Mouse (Mus musculus) left cerebral cortex, adult 11 months (tissue): ENCODE measurements around the gene Cpsf6.

Experiments used
- DNase-seq: peaks from one replicate; pipeline ENCODE4 v3.0.0; 2022; ENCODE audit warnings: low spot score

The Cpsf6 gene

DNA sequence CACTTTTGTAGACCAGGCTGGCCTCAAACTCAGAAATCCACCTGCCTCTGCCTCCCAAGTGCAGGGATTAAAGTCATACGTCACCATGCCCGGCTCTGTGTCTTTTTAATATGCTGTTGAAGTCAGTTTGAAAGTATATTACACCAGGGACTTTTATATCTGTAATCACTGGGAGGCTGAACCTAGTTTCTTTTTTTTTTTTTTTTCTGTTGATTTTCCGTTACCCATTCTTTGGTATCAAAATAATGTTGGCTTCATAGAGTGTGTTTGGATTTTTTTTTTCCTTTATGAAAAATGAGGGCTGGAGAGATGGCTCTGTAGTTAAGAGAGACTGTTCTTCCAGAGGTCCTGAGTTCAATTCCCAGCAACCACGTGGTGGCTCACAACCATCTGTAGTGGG is 5.6 kb upstream of the Cpsf6 start:
- DNase-seq, result no peak

DNA sequence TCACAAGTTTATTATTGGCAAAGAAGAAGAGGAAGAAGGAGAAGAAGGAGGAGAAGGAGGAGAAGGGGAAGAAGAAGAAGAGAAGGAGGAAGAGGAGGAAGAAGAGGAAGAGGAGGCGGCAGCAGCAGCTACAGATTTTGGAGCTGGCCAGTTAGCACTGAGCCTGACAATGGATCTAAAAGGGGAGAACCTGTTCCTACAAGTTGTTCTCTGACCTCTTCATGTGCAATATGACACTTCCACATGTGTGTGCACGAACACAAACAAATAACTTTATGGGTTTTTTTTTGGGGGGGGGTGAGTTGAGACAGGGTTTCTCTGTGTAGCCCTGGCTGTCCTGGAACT is 5.2 kb upstream of the Cpsf6 start:
- no peak for DNase-seq

DNA sequence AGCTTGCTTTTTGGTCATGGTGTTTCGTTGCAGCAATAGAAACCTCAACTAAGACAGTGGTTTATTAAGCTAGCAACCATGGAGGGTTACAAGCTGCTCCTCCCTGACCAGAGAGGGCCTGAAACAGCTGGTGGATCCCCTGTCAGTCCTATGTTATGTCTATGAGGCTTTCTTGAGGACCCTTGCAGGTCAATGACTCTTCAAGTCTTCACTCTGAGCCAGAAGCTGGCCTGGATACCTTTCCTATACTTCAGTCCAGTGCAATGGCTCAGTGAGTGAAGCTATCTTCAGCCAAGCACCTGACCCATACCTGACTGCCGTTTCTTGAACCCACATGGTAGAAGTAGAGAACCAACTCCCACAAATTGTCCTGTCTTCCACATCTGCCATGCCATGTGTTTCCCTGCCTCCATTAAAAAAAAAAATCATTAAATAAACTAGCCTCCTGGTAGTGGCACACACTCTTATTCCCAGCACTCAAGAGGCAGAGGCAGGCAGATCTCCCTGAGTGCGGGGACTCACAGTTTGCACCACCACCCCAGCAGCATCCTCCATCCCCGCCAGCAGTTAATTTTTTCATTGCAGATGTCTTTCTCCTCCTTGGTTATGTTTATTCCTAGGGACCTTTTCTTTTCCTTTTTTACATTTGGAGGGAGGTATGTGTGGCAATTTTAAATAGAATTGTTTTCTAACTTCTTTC is 4.7 kb upstream of the Cpsf6 start:
- no peak for DNase-seq

DNA sequence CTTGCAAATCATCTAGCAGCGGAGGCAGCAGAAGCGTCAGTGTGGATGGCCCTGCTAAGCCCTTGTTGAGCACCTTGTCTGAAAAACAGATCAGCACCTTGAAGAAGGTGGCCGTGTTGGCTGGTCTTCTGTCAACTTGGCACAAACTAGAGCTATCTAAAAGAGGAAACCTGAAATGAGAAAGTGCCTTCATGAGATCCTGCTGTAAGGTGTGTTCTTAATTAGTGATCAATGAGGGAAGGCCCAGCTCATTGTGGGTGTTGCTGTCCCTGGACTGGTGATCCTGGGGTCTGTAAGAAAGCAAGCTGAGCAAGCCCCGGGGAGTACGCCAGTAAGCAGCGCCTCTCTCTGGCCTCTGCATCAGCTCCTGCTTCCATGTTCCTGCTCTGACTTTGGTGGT is 4.1 kb upstream of the Cpsf6 start:
- DNase-seq, result no peak

DNA sequence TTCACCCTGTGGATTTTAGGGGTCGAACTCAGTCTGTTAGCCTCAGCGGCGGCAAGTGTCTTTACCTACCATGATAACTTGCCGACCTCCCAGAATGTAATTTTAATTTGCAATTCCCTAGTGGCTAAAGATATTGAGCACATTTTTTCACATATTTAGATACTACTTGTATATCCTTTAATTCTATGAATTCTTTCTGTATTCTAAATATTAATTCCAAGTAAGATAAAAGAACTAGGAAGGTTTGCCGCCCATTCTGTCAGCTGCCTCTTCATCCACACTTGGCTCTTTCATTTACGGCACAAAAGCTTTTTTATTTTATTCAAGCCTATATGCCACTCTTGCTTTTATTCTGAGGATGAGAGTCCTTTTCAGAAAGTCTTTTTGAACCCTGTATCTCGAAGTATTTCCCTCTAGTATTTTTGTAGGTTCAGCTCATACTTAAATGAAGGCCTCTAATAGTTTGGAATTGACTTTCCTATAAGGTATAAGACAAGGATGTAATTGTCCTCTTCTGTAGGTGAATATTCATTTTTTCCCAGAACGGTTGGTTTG is 3.3 kb upstream of the Cpsf6 start:
- DNase-seq, result no peak

DNA sequence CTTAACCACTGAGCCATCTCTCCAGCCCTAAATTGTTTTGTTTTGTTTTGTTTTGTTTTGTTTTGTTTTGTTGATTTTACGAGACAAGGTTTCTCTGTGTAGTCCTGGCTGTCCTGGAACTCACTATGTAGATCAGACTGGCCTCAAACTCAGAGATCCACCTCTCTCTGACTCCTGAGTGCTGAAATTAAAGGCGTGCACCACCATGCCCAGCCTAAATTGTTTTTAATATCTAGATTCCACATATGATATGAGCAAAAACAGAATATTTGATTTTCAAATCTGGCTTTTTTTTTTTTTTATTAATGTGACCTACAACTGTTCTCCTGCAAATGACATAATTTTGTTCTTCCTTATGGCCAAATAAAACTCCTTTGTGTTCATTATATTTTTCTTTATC is 2.3 kb upstream of the Cpsf6 start:
- no peak for DNase-seq

DNA sequence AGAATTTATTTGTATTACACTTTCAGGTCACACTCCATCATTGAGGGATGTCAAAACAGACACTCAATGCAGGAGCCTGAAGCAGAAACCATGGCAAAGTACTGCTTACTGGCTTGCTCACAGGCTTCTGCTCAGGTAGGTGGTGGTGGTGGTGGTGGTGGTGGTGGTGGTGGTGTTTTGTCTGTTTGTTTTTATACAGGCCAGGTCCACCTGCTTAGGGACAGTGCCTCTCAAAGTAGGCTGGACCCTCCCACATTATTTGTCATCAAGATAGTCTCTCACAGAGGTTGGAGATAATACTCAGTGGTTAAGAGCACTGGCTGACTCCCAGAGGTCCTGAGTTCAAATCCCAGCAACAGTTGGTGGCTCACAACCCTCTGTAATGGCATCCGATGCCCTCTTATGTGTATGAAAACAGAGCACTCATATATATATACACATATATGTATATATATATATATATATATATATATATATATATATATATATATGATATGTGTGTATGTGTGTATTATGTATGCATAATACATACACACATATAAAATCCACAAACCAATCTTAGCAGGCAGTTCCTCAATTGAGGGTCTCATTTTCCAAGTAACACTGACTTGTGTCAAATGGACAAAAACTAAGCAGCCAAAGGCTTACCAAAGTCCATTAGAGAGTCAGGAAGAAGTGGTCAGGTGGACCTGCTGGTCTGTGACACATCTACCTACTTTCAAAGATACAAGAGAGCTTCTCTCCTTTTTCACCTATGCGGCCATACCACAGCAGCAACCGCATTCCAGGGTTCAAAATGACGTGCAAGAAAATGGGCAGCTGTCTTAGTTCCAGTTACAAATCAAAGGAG is 1.1 kb upstream of the Cpsf6 start:
- DNase-seq, result no peak

DNA sequence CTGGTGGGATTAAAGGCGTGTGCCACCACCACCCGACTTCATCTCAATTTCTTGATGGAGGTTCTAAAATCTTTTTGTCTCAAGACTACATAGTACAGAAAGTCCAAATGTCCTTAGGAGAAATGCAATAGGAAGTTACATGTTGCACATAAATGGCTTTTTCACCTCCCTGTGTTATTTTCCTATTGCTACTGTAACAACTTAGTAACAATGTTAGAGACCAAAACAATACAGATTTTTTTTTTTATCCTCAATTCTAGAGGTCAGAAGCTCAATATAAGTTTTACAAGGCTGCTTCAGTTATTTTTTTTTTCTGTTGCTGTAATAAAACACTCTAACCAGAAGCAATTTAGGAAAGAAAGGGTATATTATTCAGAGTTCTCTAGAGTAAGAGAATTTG is 374 bp downstream of the Cpsf6 start:
- no peak for DNase-seq

DNA sequence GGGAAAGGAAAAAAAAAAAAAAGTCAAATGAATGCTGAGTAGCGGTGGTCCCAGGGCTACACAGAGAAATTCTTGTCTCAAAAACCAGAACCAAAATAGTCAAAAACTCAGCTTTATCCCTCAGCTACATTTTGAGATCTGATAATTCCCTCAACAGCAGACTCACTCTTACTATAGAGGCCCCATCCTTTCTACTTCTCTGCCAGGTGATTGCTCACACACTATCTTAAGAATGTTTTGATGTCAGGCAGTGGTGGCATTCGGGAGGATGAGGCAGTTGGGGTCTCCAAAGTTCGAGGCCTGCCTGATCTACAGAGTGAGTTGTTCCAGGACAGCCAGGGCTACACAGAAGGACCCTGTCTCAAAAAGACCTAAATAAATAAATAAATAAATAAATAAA is 1.2 kb downstream of the Cpsf6 start:
- no peak for DNase-seq

DNA sequence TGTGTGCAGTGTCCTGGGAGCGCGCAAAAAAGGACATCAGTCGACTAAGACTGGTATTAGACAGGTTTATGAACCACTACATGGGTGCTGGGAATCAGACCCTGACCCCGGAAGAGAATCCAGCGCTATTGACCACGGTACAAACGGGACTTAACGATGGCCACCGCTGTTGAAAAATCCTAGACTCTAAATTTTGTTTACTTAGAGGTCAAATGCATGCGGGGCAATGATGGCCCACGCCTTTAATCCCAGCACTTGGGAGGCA is 1.6 kb downstream of the Cpsf6 start:
- no peak for DNase-seq

DNA sequence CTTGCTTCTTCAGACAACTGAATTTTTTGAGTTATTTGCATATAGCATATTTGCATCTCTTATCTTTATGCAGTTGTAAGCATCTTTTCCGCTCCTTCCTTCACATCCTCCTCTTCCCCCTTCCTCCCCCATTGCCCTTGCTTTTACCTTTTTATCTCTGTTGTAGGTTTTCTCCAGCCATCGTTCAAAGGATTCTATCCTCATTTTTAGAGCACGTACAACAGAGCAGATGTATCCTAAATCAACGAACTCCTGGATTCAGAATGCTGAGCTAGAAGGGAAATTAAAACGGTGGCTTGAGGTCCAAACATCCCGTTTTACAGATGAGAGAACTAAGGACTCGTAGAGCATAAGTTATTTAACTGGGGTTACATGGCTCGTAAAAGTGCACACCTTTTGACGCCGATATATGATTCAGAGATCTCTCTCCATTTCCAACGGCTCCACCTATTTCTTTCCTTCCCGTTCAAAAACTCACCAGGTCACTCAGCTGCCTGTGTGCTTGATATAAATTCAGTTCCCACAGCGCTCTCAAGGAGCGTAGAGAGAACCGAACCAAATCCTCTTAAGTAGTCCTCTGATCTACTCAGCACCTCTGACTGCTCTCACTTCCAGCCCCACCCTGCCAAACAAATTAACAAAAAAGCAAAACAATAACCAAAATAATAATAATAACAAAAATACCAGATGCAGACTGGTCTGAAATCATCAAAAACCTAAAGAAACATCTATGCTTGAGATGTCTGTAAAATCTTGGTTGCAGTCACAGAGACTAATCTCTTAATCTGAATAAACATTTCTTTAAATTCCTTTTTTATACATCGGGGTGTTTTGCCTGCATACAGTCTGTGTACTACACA is 2.2 kb downstream of the Cpsf6 start:
- no peak for DNase-seq

DNA sequence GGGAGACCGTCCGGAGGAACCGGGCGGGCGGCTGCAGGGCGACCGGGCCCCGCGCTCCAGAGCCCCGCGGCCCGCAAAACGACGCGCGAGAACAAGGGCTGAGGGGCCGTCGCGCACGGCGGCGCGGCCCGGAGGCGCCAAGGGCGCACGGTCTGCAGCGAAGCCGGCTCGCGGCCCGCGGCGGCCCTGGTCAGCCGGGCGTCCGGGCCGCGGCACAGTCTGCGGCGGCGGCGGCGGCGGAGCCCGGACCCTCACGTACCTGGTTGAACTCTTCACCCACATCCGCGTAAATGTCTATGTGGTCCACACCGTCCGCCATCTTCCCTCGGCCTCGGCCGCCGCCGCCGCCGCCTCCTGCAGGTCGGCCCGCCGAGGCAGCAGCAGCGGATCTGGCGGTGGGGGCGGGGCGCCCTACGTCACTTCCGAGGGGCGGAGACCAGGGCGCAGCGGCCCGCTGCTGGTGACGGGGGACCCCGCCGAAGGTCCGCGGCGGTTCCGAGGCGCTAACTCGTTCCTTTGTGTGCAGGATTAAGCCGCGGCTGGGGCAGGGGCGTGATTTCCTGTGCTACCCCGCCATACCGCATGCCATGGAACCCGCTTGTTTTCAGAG is 3.1 kb downstream of the Cpsf6 start:
- peak; percentile 86 for DNase-seq

DNA sequence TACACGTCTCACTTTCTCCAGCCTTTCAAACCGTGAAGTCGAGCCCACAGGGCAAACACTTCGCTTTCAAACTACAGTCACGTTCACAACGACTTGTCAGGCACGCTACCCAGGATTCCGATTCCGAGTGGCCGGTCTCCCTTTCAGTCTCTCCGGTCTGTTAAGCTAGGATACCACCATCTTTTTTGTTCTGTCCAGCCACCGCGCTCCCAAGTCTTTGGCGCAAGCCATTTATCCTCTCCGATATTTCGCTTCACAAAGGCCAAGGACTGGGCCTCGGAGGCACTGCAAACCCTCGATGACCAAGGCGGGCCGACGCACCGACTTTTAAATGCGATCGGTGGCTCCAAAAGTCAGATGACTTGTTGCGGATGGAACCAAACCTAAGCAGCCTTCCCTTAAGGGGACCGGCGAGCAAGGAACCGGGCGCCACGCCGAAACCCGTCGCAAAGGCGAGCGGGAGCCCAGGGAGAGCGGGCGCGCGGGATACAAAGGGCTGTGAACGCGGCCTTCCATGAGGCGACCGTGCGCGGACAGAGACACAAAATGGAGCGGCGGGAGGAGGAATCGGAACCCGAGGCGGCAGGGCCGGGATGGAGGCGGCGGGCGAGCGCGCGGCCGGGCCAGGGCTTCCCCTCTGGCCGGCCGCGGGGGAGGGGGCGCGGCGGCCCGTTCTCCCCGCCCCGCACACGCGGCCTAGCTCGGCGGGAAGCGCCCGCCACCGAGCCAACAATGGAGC is 3.8 kb downstream of the Cpsf6 start:
- peak; percentile 27 for DNase-seq

DNA sequence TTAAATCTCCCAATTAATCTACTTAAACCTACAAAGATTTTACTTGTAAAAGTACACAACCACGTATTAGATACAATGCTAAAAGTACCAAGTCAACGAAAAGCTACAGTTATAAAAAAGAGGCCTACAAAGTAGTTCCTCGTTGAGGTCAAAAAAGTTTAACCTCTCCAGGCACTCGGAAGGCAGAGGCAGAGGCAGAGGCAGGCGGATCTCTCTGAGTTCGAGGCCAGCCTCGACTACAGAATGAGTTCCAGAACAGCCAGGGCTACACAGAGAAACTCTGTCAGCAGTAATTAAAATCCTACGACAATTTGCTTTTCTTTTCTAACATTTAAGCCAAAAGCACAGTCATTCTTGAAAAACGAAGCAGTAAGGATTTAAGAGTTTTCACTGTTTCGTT is 4.7 kb downstream of the Cpsf6 start:
- DNase-seq, result no peak

DNA sequence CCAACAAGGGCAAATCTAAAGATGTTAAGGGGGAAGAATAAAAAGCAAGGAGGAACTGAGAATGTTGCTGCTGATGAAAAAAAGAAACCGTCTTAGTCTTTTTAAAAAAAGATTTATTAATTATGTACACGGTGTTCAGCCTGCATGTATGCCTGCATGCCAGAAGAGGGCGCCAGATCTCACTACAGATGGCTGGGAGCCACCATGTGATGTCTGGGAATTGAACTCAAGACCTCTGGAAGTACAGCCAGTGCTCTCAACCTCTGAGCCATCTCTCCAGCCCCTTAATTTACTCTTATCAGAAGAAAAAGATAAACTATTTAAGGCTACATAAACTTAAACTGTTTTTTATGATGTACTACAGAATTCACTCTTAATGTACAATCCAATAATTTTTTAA is 16.7 kb downstream of the Cpsf6 start:
- DNase-seq, result no peak

DNA sequence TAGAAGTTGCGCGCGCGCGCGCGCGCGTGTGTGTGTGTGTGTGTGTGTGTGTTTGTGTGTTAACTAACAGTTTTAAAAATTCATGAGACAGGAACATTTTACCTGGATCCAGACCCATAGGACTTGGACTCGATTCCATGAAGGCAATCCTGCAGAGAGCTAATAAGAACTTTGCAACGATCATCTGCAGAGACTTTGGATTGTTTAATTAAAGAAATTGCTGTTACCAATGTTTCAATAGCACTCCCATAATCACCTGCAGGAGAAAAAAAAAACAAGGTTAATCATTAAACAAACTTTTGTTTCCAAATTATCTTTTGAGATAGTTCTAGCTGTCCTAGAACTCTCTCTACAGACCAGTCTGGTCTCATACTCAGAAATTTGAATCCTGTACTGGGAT is 20.9 kb downstream of the Cpsf6 start:
- no peak for DNase-seq

DNA sequence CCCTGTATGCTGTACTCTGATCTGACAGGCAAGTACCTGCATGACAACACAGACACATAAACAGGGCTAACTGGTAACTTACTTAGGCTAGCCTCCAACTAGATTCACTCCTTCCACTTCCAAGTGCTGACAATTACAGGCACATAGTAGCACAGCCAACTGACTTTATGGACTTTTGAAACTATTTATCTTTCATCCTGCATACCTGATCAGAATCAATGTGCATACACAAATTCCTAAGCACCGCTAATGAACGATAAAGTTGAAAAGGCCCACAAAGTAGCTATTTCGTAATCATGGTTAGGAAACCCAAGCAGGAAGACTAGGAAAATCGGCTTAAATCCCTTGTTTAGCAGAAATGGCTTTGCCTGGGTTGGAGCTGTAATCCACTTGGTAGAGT is 36.8 kb downstream of the Cpsf6 start:
- no peak for DNase-seq

DNA sequence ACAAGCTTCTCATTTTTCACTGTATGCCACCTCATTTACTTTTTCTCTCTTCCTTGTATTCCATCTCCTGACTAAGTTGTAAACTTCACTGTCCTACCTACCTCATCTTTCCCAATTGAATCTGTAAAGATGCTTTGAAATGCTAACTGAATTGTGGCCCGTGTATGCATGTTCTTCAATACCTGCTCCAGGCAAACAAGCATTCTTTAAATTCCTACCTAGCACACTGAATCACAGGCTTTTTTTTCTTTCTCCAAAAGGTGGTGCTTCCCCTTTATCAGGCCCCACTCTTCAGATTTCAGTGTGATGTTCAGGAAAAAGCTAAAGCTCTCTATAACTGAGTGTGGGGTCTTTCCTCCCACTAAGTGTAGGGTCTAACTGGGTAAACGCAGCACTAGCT is 37.4 kb downstream of the Cpsf6 start:
- DNase-seq, result no peak

DNA sequence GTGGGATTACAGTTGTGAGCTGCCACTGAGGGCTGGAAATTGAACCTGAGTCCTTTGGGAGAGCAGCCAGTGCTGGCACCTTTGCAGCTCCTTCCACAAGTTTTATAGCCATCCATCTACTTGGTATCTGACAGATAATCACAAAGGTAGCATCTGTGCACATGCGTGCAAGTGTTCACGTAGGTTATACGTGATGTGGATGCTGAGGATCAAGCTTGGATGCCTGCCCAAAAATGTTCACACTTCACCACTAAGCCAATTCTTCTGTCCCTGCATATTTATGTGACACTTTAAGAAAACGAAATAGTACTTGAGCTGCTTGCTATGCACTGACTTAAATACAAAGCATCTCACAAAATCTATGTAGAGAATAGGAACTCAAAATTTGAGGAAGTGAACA is 38.8 kb downstream of the Cpsf6 start:
- DNase-seq, result no peak

DNA sequence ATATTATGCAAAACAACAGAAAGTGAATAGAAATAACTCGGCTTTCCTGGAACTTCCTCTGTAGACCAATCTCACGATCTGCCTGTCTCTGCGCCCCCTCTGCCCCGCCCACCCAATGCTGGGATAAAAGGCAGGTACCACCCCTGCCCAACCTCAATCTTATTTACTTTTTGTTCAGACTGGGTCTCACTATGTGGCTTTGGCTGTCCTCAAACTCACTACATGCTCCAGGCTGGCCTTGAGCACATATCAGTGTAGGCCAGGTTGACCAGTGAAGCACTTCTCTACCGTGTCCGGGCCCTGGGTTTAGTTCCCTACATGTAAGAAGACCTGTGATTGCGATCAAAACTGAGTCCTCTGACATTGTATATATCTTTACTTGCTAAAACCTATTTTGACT is 40.6 kb downstream of the Cpsf6 start:
- DNase-seq, result no peak

DNA sequence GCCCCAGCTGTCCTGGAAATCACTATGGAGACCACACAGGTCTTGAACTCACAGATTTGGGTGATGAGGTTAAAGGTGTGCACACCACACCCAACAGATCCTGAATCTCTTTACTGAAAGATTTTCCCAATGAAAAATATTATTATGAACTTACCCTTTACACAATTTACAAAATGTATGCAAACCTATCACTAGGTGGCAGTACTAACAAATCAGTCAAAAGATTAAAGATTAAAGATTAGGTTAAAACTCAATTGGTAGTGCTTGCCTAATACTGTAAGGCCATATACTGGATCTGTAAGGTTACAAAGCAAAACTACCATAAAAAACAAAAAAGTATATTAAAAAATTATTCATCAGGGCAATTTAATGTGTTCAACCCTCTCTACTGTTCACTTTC is 41.9 kb downstream of the Cpsf6 start:
- DNase-seq, result no peak

DNA sequence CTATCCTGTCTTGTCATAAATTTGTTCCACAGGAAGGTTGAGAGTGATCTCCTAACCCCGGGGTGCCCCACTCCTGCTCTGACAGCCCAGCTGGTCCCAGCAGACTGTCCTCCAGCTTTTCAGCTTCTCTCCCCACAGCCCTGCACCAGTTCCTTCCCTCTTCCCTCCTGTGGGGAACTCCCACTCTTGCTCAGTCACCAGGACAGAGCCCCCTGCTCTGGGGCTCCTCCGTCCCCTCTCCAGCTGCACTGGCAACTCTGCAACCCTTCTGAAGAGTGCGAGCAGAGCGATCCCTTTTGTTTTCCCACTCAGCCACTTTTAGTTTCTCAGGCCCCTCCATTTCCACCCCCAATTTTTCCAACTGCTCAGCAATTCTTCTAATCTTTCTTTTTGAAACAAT is 44.2 kb downstream of the Cpsf6 start:
- DNase-seq, result no peak
